Mouse (Mus musculus): Measurements from ENCODE around the gene Marc1. TPM values are rescaled to one million over a fixed set of nuclear protein-coding genes. Genes with fewer than 3 reads are reported as not detected.
A peak's percentile ranks its signal among the peaks of the same experiment; 100 is the strongest.

Marc1 gene
- polyA plus RNA-seq, 1 experiment from 2014 or later, result 2.0 TPM

DNA sequence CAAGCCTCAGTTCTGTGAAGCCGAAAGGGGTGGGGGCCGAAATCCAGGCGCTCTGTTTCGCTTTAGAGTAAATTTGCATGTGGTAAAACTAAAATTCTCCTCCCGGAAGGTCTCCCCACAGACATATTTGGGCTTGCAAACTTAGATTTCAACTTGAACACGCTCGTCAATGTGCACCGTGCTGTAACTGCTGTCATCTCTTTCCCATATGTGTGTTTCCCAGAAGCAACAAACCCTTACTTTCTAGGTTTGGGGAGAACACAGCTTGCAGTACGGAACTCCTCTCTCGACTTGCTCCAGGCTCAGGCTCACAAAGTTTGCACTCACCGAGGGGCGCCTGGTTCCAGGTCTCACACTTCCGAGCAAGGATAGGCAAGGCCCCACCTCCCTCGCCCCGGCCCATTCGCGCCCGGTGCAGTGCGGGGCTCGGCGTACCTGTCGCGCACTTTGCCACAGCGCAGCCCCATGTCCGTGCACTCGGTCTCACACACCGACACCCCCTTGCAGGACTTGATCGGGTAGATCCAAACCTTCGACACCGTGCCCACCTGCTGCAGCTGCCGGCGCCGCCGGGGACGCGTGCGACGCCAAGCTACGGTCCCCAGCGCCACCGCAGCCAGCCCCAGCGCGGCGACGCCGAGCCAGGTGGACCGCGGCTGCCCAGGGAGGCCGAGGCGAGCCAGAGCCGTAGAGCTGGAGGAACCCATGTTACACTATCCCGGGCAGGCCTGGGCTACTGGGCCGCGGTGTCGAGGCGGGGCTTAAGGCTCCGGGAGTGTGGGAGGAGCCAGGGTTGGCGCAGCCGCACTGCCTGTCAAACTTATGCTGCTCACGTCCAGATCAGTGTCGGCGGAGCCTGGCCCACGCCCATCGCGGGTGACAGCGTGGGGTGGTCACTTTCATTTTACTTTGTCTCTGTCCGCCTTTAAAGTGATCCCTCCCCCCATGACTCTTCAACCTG lies 34.3 kb upstream of the Marc1 start:
- H3K27me3 ChIP-seq (replicated peaks), result no peaks in the 10 kb centered on the region
- no peaks in the 10 kb centered on the region for H3K9me3 ChIP-seq
- under 1% methylated on average over 67 of the region's 67 CpGs for WGBS
- peak overlapping the region; percentile 93 for H3K27ac ChIP-seq
- H3K4me3 ChIP-seq (replicated peaks), result peak overlapping the region; percentile 81
- H3K4me2 ChIP-seq, result peak overlapping the region; percentile 95
- H3K9ac ChIP-seq, result peak overlapping the region; percentile 87
- H3K36me3 ChIP-seq, result 0 out of 2 replicates have a peak, but pooled peaks cover under 1% of the 10 kb centered on the region
- H3K4me1 ChIP-seq, result peaks cover 10% of the 10 kb centered on the region
- ATAC-seq (ENCODE audit: insufficient read depth, low FRiP score, low read depth), result peak; percentile 99

DNA sequence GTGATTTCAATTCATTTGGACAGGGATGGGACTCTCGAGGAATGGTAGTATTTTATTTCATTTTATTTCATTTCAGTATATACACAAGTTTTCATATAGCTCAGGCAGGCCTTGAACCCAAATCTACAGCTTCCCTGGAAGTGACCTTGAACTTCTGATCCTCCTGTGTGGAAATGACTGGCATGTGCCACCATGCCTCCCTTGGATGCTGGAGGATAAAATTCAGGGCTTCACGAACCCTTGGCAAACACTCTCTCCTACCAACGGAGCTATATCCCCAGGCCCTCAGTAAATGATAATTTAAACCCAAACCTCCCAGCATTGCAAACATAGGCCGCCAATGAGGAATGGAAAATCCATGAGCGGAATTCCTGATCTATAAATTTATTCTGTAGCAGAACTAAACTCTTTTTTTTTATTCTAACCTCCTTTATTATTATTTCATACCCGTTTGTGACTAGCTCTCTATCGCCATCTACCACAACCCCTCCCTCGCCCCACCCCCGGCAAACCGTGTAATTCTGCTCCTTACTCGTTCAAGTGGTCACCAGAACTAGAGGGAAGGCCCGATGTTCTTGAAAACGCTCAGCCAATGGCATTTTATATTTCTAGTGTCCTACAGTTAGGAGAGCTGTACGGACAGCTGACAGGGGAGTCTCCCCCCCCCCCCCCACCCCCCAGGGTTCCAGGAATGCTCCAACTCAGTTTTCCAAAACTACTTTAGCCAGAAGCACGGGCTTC lies 33.4 kb upstream of the Marc1 start:
- H3K36me3 ChIP-seq, result 0 out of 2 replicates have a peak, but pooled peaks cover 4% of the 10 kb centered on the region
- H3K27ac ChIP-seq, result peak overlapping the region; percentile 93
- ATAC-seq (ENCODE audit: insufficient read depth, low FRiP score, low read depth), result no peak
- no peaks in the 10 kb centered on the region for H3K27me3 ChIP-seq (replicated peaks)
- H3K4me2 ChIP-seq, result peak overlapping the region; percentile 95
- peak overlapping the region; percentile 87; the same call in 1 of the 2 replicates for H3K9ac ChIP-seq
- peaks cover 10% of the 10 kb centered on the region for H3K4me1 ChIP-seq
- H3K4me3 ChIP-seq (replicated peaks), result peak overlapping the region; percentile 81
- WGBS, result 19% methylated on average over 15 of the region's 15 CpGs
- H3K9me3 ChIP-seq, result no peaks in the 10 kb centered on the region

DNA sequence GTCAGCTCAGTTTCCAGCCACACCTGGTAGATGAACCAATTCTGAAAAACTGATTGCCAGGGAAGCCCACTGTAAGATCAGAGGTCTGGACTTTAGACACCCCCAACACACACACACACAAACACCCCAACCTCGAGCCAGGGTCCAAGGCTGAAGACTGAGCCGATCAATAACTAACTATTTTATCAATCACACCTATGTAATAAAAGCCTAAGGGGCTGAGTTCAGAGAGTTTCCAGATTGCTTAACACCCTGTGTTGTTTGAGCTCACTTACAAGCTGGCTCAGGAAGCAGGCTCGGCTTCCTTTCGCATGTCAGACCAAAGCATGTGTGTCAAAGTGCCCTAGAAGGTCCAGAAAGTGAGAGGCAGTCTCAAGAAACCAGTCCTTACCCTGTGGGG lies 26.5 kb upstream of the Marc1 start:
- Histone ChIP-seq H3K9me3 (no peaks in the 10 kb centered on the region), H3K4me3 (replicated peaks) (no peak overlapping the region), H3K27ac (no peak overlapping the region), H3K36me3 (0 out of 2 replicates have a peak, but pooled peaks cover 8% of the 10 kb centered on the region), H3K27me3 (replicated peaks) (no peaks in the 10 kb centered on the region), H3K4me2 (no peak overlapping the region), H3K9ac (no peak overlapping the region), H3K4me1 (no peaks in the 10 kb centered on the region)
- WGBS, result 75% methylated on average over 4 of the region's 4 CpGs
- ATAC-seq (ENCODE audit: insufficient read depth, low FRiP score, low read depth), result no peak

DNA sequence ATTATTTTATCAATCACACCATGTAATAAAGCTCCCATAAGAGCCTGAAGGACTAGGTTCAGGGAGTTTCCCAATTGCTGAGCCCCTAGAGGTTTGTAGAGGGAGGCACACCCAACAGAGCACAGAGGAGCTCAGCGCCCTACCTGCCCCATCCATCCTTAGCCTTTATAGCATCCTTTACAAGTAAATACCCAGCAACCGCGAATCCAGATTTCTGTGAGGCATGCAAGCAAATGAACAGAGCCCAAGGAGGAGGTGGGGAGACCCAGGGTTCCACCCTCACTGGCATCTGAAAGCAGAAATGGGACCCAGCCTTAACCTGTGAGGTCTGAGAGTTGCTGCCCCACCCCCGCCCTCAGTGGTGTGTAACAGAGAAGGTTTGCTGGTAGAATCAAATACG lies 25.2 kb upstream of the Marc1 start:
- Histone ChIP-seq H3K27ac (no peak overlapping the region), H3K9me3 (no peaks in the 10 kb centered on the region), H3K4me2 (no peak overlapping the region), H3K4me3 (replicated peaks) (no peak overlapping the region), H3K9ac (no peak overlapping the region), H3K27me3 (replicated peaks) (no peaks in the 10 kb centered on the region), H3K36me3 (peaks cover 20% of the 10 kb centered on the region; the same call in 1 of the 2 replicates), H3K4me1 (no peaks in the 10 kb centered on the region)
- WGBS, result 74% methylated on average over 5 of the region's 5 CpGs
- no peak for ATAC-seq (ENCODE audit: insufficient read depth, low FRiP score, low read depth)

DNA sequence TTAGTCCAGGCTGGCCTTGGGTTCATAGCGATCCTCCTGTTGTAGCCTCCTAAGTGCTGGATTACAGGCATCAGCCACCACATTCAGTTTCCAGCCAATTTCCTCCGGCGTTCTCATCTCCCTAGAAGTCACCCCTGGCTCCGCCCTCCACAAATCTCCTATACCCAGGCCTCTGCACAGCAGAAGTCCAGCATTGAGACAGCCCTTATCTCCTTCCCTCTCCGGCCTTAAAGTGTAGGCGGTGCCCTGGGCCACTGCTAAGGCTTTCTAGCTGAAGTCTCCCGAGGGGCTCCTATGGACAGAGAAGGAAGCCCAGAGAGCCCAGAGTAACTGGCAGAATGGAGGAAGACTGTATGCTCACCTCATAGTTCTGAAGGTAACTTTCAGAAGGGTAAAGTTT lies 22.4 kb upstream of the Marc1 start:
- Histone ChIP-seq H3K27me3 (replicated peaks) (no peaks in the 10 kb centered on the region), H3K4me1 (no peaks in the 10 kb centered on the region), H3K36me3 (peaks cover 20% of the 10 kb centered on the region), H3K27ac (no peak overlapping the region), H3K9ac (no peak overlapping the region), H3K9me3 (no peaks in the 10 kb centered on the region), H3K4me2 (no peak overlapping the region), H3K4me3 (replicated peaks) (no peak overlapping the region)
- no peak for ATAC-seq (ENCODE audit: insufficient read depth, low FRiP score, low read depth)
- 90% methylated on average over 7 of the region's 7 CpGs for WGBS

DNA sequence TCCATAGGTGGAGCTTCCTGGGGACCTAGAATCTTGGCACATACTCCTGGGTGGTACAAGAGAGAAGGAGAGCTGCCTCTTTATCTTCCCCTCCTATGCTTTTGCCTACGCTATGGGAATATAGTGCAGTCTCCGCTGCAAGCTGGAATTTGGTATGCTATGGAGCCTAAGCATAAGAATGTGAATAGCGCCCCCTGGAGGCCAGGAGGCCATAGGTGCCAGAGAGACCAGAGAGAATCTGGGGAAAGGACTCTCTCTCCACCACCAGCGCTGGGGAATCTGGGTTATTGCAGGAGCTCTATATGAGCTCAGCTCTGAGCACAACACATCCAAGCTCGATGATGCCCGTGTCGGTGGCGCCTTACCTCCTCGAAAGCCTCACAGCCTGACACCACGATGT lies 21.1 kb upstream of the Marc1 start:
- H3K27ac ChIP-seq, result no peak overlapping the region
- H3K4me2 ChIP-seq, result no peak overlapping the region
- no peaks in the 10 kb centered on the region for H3K9me3 ChIP-seq
- peaks cover 20% of the 10 kb centered on the region for H3K36me3 ChIP-seq
- H3K27me3 ChIP-seq (replicated peaks), result no peaks in the 10 kb centered on the region
- 79% methylated on average over 10 of the region's 10 CpGs for WGBS
- no peak for ATAC-seq (ENCODE audit: insufficient read depth, low FRiP score, low read depth)
- no peak overlapping the region for H3K4me3 ChIP-seq (replicated peaks)
- 0 out of 2 replicates have a peak, but pooled peaks cover 1% of the 10 kb centered on the region for H3K4me1 ChIP-seq
- H3K9ac ChIP-seq, result no peak overlapping the region

DNA sequence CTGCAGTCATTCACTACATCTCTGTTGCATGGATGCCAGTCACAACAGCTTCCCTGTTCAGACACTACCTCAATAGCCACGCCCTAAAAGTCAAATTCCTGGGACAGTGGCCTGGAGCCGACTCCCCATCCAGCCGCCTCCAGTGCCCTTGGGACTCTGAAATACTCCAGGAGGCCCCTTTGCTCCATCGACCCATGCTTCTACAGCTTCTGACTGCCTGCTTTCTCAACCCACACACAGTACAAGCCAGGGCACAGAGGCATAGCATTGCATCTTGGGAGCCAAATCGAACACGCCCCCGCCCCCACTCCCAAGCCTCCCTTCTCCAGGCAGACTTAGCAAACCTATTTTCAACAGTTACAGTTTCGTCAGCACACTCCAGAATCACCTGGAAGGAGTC lies 18.8 kb upstream of the Marc1 start:
- WGBS, result 85% methylated on average over 8 of the region's 8 CpGs
- H3K9ac ChIP-seq, result no peak overlapping the region
- H3K36me3 ChIP-seq, result peaks cover 17% of the 10 kb centered on the region
- no peak overlapping the region for H3K4me3 ChIP-seq (replicated peaks)
- no peaks in the 10 kb centered on the region for H3K9me3 ChIP-seq
- H3K27me3 ChIP-seq (replicated peaks), result no peaks in the 10 kb centered on the region
- ATAC-seq (ENCODE audit: insufficient read depth, low FRiP score, low read depth), result no peak
- H3K27ac ChIP-seq, result no peak overlapping the region
- H3K4me2 ChIP-seq, result no peak overlapping the region
- H3K4me1 ChIP-seq, result 0 out of 2 replicates have a peak, but pooled peaks cover 4% of the 10 kb centered on the region

DNA sequence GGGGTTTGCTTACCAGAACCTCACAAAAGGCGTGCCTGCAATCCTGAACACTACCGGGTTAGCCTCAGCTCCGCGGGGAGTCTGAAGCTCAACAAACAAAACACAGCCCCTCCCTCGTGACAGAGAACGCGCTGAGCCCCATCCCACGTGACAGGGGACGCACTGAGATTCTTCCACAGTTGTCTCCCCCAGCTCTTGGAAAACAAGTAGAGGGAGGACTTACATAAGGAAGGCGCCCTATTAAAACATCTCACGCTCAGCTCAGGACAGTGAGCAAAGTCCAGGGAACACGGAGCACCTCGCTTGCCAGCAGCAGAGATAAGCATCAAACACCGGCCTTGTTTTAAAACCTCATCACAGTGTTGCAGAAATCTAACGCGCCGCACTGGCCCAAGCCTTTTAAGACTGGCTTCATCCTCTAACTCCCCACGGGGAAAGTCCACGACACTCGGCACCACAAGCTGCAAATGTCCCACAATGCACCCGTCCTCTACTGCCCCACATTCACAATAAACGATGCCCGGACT lies 16.1 kb upstream of the Marc1 start:
- 34% methylated on average over 23 of the region's 23 CpGs for WGBS
- H3K4me2 ChIP-seq, result 0 out of 2 replicates have a peak overlapping the region, but pooled peaks have one; percentile 13
- no peak overlapping the region for H3K9ac ChIP-seq
- no peak overlapping the region for H3K27ac ChIP-seq
- no peak for ATAC-seq (ENCODE audit: insufficient read depth, low FRiP score, low read depth)
- peaks cover 13% of the 10 kb centered on the region for H3K36me3 ChIP-seq
- no peaks in the 10 kb centered on the region for H3K9me3 ChIP-seq
- H3K27me3 ChIP-seq (replicated peaks), result no peaks in the 10 kb centered on the region
- no peak overlapping the region for H3K4me3 ChIP-seq (replicated peaks)
- H3K4me1 ChIP-seq, result peaks cover 15% of the 10 kb centered on the region; the same call in 1 of the 2 replicates

DNA sequence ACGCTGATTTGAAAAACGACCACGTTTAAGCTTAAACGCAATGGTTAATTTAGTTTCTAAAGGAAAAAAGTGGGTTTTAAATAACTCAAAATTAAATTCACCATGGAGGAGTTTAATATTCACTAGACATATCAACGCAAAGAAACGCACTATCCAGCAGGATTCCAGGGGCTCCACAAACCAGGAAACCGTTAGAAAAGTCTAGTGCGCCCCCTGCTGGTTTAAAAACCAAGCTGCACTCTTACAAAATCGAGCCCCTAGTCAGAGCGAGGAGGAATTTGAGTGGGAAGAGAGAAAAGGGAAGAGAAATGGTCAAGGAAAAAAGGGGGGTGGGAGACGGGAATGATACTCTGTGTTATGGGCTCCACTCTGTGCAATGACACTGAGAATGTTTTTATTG lies 14.0 kb upstream of the Marc1 start:
- Histone ChIP-seq H3K27me3 (replicated peaks) (no peaks in the 10 kb centered on the region), H3K36me3 (peaks cover 9% of the 10 kb centered on the region; the same call in 1 of the 2 replicates), H3K4me3 (replicated peaks) (no peak overlapping the region), H3K9ac (no peak overlapping the region), H3K4me2 (no peak overlapping the region), H3K9me3 (no peaks in the 10 kb centered on the region), H3K4me1 (peaks cover 15% of the 10 kb centered on the region; the same call in 1 of the 2 replicates), H3K27ac (no peak overlapping the region)
- no peak for ATAC-seq (ENCODE audit: insufficient read depth, low FRiP score, low read depth)
- 26% methylated on average over 11 of the region's 11 CpGs for WGBS

DNA sequence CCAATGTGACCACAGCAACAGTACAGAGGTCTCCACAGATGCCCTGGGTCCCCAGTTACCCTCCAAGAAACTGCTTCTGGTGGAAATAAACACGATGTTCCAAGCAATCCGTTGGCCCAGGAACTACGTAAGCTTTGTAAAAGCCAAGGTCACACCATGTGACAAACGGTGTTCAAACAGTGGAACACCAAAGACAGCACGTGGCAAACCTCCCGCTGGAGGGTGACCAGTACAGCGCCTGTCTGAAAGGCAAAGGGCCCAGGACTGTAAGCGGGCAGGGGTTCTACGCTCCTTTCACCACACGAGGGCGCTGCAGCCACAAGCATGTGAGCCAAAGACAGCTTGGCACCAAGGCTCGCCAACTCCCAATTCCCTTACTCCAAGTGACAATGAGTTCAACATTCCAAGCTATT lies 13.3 kb upstream of the Marc1 start:
- H3K27ac ChIP-seq, result 0 out of 2 replicates have a peak overlapping the region, but pooled peaks have one; percentile 31
- WGBS, result 8% methylated on average over 12 of the region's 12 CpGs
- ATAC-seq (ENCODE audit: insufficient read depth, low FRiP score, low read depth), result peak; percentile 71

DNA sequence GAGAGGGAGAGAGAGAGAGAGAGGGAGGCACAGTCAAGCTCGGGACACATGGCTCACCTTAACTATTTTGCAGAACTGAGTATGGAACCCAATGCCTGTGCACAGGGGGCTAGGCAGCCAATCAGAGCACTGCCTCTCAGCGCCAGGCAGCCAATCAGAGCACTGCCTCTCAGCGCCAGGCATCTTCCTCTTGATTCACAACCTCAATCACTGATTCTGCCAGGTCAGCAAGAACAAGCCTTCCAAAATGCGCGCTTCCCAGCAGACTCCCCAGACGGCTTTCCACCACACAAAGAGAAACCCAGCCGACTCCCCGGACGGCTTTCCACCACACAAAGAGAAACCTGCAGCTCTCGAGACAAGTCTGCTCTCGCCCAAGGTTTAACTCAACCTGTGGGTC lies 11.6 kb upstream of the Marc1 start:
- Histone ChIP-seq H3K9me3 (no peaks in the 10 kb centered on the region), H3K4me3 (replicated peaks) (no peak overlapping the region), H3K27me3 (replicated peaks) (no peaks in the 10 kb centered on the region), H3K4me2 (no peak overlapping the region), H3K9ac (no peak overlapping the region), H3K4me1 (peaks cover 15% of the 10 kb centered on the region; the same call in 1 of the 2 replicates), H3K27ac (no peak overlapping the region), H3K36me3 (peaks cover 19% of the 10 kb centered on the region)
- no peak for ATAC-seq (ENCODE audit: insufficient read depth, low FRiP score, low read depth)
- WGBS, result 26% methylated on average over 11 of the region's 11 CpGs

More for the DNA sequence above, 13.3 kb upstream of the Marc1 start:
- Histone ChIP-seq H3K4me3 (replicated peaks) (no peak overlapping the region), H3K9me3 (no peaks in the 10 kb centered on the region), H3K27me3 (replicated peaks) (no peaks in the 10 kb centered on the region), H3K4me2 (no peak overlapping the region), H3K4me1 (peaks cover 15% of the 10 kb centered on the region; the same call in 1 of the 2 replicates), H3K36me3 (peaks cover 9% of the 10 kb centered on the region; the same call in 1 of the 2 replicates), H3K9ac (no peak overlapping the region)
